Mouse (Mus musculus) CH12.LX (cell line): ENCODE results near the gene Nprl3.

Source experiments
- CTCF ChIP-seq, 2 experiments: IDR thresholded peaks in 1 of 2; conservative IDR thresholded peaks in 1 of 2; 2 replicates each; pipeline ENCODE4 v1.5.1; 2011 to 2012; ENCODE audit warnings: low read depth in 2 of 2, low read length in 2 of 2, improper control_type of control experiment in 1 of 2, inconsistent platforms in 1 of 2, mild to moderate bottlenecking in 1 of 2, moderate library complexity in 1 of 2
- MAFK ChIP-seq: IDR thresholded peaks from 2 replicates; pipeline ENCODE4 v1.6.1; 2011; ENCODE audit warnings: low read length, improper control_type of control experiment; ENCODE audit not compliant: insufficient replicate concordance
- POLR2A ChIP-seq: IDR thresholded peaks from 2 replicates; pipeline ENCODE4 v1.6.1; 2011; ENCODE audit warnings: low read depth, mild to moderate bottlenecking, improper control_type of control experiment, low read length
- ZC3H11A ChIP-seq: IDR thresholded peaks from 2 replicates; pipeline ENCODE4 v1.6.1; 2012; ENCODE audit warnings: low read depth, mild to moderate bottlenecking, inconsistent platforms, low read length, improper control_type of control experiment

DNA sequence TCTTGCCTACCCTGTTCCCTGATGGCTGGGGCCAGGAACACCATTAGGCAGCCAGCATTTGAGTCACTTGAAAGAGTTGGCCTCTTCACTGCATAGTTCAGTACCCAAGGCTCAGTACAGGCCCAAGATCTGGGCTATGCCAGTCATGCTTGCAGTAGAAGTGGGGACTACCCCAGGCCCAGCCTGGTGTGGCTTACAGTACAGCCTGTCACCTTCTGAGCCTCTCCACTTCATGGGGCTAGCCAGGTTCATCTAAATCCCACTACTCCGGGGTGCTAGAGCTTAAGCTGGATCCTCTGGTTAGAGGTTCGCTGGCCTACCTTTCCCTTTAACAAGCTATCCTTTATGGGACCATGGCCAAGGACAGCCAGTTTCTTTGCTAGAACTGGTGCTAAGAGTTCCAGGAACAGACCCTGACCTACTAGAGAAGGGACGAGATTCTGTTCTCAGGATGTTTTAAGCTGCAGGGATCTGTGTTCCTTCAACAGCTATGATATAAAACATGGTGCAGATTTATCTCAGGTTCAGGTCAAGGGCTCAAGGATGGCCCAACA lies 39.1 kb downstream of the Nprl3 start:
- TF ChIP-seq POLR2A: no peak
- no peak for TF ChIP-seq ZC3H11A
- TF ChIP-seq MAFK: no peak
- TF ChIP-seq CTCF (conservative IDR thresholded peaks at IDR 0.05 in 1 of 2, IDR thresholded peaks at IDR 0.05 in 1 of 2; ENCODE audit: low read depth in 2 of 2, low read length in 2 of 2): no peak
